Mouse (Mus musculus) olfactory bulb, adult 2 months (tissue): ENCODE data around the gene Fktn.

Experiments
- CTCF ChIP-seq: fragments of 200-500 bp; IDR thresholded peaks from 2 replicates; pipeline ENCODE4 v1.5.1; 2012; ENCODE audit warnings: low read depth, mild to moderate bottlenecking, low read length, moderate library complexity; ENCODE audit not compliant: insufficient read depth
- POLR2A ChIP-seq: fragments of 200-500 bp; IDR thresholded peaks from 2 replicates; pipeline ENCODE4 v1.6.1; 2012; ENCODE audit warnings: mild to moderate bottlenecking, low read depth, low read length, moderate library complexity; ENCODE audit not compliant: insufficient read depth

GRCm38 (mm10) chr4:53722506-53722905, 8.7 kb downstream of the Fktn start:
- TF ChIP-seq POLR2A (no peak), CTCF (no peak)
